Mouse (Mus musculus) heart, postnatal 0 days (tissue): ENCODE measurements at regions not wholly inside any gene's neighbourhood (a gene's known extent, or its start where the extent isn't known, plus 50 kb on each side); places are given as distances from the start of the nearest gene placed in this dataset.

ENCODE experiments used
- CTCF ChIP-seq: IDR thresholded peaks from 2 replicates; pipeline ENCODE4 v1.5.1; 2016; ENCODE audit warnings: antibody characterized with exemption, control low read depth, low read depth
- EP300 ChIP-seq: IDR thresholded peaks from 2 replicates; pipeline ENCODE4 v1.6.1; 2016; ENCODE audit warnings: antibody characterized with exemption, low read depth

GRCm38 (mm10) chr3:62087215-62087614 lies 250.9 kb upstream of the Arhgef26 start:
- no peak for TF ChIP-seq EP300
- TF ChIP-seq CTCF = no peak
